Mouse (Mus musculus) frontal cortex, postnatal 36 days (tissue): ENCODE measurements around the gene Cckbr.

Source experiments
- DNase-seq, 2 experiments: peaks; one replicate each; pipeline ENCODE4 v3.0.0; 2022; ENCODE audit warnings: low spot score in 2 of 2

Cckbr gene

DNA sequence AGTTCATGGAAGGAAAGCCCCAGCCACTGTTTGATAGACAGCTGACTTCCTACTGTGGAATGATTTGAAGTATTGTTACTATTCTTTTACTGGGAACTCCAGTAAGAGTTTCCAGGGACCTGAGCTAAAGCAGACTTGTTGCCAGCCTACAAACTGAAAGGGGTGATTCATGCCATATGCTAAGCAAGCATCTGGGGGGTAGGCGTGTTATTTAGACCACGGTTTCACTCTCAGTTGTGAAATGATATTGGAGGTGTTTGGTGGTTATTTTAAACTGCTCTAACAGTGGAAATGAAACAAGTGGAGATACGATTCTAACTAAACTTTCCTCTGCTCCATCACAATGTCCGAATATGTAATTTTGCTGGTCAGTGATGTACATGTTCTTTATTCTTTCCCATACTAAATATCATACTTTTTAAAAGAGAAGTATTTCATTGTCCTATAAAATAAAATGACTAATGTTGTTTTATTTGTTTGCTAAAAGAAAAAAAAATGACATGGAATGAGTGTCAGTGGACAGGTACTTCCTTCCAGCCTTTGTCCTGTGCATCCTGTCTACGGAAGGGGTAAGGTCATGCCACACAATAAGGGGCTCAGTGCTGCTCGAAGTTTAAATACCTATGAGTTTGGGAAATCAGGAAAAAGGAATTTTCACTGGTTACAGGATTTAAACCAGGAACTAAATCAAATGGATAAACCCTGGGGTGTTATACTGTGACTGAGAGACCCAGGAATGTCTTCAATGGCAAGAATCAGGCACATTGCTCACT, 61.8 kb downstream of the Cckbr start:
- DNase-seq, result peak; percentile 79 to 94

- DNase-seq, result no peak
Measured at GRCm38 (mm10) chr7:105497881-105498280, 72.3 kb downstream of the Cckbr start.

DNA sequence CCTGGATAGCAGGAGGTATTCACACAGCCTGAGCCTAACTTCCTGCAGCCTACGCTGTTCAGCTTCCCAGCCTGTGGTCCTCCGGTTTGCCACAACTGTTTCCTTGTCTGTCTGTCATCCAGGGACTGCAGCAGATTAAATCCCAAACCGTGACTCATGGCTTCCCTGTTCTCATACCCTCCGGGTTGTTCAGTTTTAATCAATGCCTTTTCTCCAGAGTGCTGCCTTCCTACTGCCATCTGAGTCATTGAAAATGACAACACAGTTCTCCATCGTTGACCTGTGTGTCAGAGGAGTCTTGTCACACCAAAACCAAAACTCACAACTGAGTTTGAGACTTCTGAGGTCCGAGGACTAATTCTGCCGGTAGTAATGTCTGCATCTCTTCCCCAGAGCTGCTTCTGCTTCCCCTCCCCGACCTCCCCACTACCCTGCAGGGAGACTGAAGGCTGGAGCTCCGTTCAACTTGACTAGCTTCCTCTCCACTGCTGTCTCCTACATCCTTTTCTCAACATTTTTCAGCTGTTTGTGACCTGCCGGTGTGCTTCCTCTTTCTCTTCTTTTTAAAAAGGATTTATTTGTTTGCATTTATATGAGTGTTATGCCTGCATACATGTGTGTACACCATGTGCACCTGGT, 73.4 kb downstream of the Cckbr start:
- no peak for DNase-seq

GRCm38 (mm10) chr7:105499676-105500075, 74.1 kb downstream of the Cckbr start:
- DNase-seq, result no peak

- no peak for DNase-seq
Measured at GRCm38 (mm10) chr7:105501984-105502383, 76.5 kb downstream of the Cckbr start.

DNA sequence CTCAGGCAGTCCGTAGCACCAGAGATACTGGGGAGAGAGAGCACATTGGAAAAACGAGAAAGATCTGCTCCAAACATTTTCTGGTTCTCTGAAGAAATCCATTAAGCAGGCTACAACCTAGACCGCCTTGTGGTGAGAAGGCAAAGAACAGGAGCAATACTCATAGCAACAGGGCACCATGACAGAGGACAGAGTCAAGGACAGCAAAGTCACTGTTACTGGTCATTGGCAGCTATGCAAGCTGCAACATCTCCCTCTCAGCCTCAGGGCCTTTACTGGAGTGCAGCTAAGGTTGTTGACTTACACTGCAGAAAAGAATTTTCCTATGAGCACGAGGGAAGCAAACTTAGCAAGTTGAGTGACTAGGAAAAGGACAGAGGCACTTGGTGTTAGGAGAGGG, 81.7 kb downstream of the Cckbr start:
- no peak for DNase-seq

DNA sequence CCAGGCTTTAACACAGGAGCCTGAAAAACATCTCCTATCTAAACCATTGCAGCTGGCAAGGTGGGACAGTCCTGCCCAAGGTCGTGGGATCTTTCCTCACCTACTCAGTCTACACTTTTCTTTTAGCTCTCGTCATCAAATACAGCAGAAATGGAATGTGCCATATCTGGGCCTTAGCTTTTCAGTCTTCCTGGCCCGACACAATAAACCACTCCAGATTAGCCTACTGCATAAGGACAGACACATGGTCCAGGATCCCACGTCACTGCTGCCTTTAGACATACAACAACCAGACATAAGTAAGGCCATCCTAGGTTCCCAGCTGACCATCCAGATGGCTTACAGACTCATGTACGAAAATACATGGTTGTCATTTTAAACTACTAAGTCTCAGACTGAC, 84.6 kb downstream of the Cckbr start:
- DNase-seq, result peak in 1 of 2 experiments; percentile 58

GRCm38 (mm10) chr7:105513845-105514291, 88.3 kb downstream of the Cckbr start:
- peak in 1 of 2 experiments; percentile 12 for DNase-seq

DNA sequence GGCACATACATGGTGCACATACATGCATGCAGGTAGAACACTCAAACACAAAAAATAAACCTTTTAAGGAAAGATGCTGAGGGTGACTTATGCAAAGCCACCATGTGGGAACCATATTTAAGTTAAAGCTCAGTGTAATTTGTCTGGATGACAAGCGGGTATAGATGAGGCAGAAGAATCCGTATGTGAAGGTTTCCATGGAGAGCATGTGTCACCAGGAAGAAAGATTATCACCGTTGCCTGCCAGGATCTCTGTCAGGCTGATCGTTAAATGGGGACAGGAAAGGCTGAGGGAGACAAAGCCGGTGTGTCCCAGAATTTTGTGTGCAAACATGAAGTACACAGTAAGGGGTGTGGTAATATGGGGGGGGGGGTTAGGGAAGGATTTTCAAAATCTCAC, 89.0 kb downstream of the Cckbr start:
- DNase-seq, result peak in 1 of 2 experiments; percentile 31

DNA sequence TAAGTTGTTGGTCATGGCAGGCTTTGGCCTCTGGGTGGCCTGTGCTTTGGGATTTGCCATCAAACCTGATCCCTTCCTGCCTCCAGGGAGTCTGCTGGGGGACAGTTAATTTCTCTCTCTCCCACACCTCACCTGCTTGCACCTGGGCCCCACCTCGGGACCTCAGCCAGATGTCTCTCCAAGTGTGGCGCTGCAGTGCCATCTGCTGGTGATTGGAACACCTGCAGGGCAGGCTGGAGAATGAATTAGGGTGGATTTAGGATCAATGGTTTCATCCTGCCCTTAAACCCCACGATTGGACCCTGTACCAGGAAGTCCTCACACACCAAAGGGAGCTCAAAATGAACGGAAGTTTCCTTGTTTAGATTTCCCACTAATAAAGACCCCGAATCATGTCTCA, 89.6 kb downstream of the Cckbr start:
- DNase-seq, result peak; percentile 59 to 66

GRCm38 (mm10) chr7:105516669-105517360, 91.3 kb downstream of the Cckbr start:
- DNase-seq, result no peak

GRCm38 (mm10) chr7:105519336-105519735, 93.8 kb downstream of the Cckbr start:
- peak; percentile 81 to 94 for DNase-seq

- peak in 1 of 2 experiments; percentile 66 for DNase-seq
Measured at GRCm38 (mm10) chr7:105519771-105520170, 94.2 kb downstream of the Cckbr start.

DNA sequence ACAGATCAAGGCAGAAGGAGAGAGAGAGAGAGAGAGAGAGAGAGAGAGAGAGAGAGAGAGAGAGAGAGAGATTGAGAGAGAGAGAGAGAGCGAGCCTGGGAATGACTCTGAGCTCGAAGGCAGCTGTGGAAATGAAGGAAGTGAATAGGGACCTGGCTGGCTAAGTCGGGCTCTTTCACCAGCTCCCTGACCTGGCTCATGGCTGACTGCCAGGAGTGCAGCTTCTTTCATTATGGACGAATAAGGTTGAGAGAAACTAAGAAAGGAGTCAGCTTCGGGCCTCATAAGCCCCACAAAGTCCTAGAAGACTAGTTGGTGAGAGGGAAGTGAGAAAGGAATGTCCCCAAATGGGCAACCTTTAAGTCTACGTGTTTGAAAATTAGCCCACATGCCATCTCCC, 94.7 kb downstream of the Cckbr start:
- no peak for DNase-seq
